Mouse (Mus musculus): Measurements from ENCODE around the gene Eya2. TPM values are rescaled to one million over a fixed set of nuclear protein-coding genes. Genes with fewer than 3 reads are reported as not detected.

Eya2 gene
- polyA plus RNA-seq, 1 experiment = 2.4 TPM

DNA sequence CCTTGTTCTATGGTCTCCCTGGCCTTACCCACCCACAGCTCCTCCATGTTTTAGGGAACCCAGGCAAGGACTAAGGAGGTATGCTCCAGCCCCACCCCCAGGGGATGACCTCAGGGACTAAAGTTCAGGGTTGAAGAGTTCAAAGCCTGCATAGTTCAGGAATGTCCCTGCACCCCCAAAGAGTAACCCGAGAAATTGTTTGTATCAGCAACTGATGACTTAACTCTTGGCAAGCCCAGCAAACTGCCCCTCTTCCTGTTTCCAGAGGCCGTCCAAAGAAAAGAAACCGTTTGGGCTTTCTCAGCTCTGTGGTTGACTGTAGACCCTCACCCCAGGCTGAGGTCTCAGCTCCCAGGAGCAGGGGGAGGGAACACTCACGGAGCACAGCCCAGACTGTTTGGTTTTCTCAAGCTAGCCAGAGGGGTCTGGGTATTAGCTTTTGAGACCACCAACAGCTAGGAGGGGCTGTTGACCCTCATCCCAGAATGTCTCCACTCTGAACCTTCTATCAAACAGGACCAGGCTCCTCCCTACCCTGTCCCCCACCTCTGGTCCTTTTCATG lies 23.5 kb upstream of the Eya2 start:
- Histone ChIP-seq H3K27ac (ENCODE audit: control insufficient read depth, insufficient read depth, low read depth, low read length, poor library complexity) (no peak overlapping the region), H3K4me1 (ENCODE audit: control insufficient read depth, insufficient read depth, low read length) (no peaks in the 10 kb centered on the region), H3K4me3 (replicated peaks; ENCODE audit: control insufficient read depth, low read depth, low read length) (no peak overlapping the region)
- TF ChIP-seq POLR2A (IDR thresholded peaks at IDR 0.05; ENCODE audit: borderline replicate concordance, control insufficient read depth, low read depth, low read length) (no peak), CTCF (IDR thresholded peaks at IDR 0.05; ENCODE audit: control insufficient read depth, insufficient read depth, low read length) (no peak)
- WGBS = 51% methylated on average over 4 of the region's 4 CpGs

DNA sequence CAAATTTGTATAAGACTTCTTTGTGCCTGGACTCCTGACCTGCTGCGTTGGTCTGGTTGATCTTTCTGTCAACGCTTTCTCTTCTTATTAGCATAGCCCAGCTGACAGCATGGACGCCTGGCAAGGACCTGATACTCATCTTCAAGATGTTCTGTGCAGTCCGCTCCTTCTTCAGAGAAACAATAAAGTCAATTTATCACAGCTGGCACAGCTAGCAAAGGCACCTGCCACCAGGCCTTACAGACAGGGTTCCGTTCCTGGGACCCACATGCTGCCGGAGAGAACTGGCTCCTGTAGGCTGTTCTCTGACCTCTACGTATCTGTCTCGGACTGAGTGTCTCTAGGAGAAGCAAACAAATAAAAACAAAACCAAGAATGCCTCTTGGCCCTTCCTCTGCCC lies 11.8 kb upstream of the Eya2 start:
- 80% methylated on average over 8 of the region's 8 CpGs for WGBS
- no peak for TF ChIP-seq POLR2A (IDR thresholded peaks at IDR 0.05; ENCODE audit: borderline replicate concordance, control insufficient read depth, low read depth, low read length)

GRCm38 (mm10) chr2:165583518-165583917 lies 11.3 kb upstream of the Eya2 start:
- 84% methylated on average over 4 of the region's 4 CpGs for WGBS
- TF ChIP-seq CTCF (IDR thresholded peaks at IDR 0.05; ENCODE audit: control insufficient read depth, insufficient read depth, low read length) (no peak), POLR2A (IDR thresholded peaks at IDR 0.05; ENCODE audit: borderline replicate concordance, control insufficient read depth, low read depth, low read length) (no peak)

More for the DNA sequence above, 11.8 kb upstream of the Eya2 start:
- no peak overlapping the region for H3K27ac ChIP-seq (ENCODE audit: control insufficient read depth, insufficient read depth, low read depth, low read length, poor library complexity)
- H3K4me1 ChIP-seq (ENCODE audit: control insufficient read depth, insufficient read depth, low read length) = no peaks in the 10 kb centered on the region
- H3K4me3 ChIP-seq (replicated peaks; ENCODE audit: control insufficient read depth, low read depth, low read length) = no peak overlapping the region

GRCm38 (mm10) chr2:165584563-165584962 lies 10.3 kb upstream of the Eya2 start:
- no peaks in the 10 kb centered on the region for H3K4me1 ChIP-seq (ENCODE audit: control insufficient read depth, insufficient read depth, low read length)
- WGBS = 76% methylated on average over 3 of the region's 3 CpGs
- TF ChIP-seq POLR2A (IDR thresholded peaks at IDR 0.05; ENCODE audit: borderline replicate concordance, control insufficient read depth, low read depth, low read length) = no peak
- no peak for TF ChIP-seq CTCF (IDR thresholded peaks at IDR 0.05; ENCODE audit: control insufficient read depth, insufficient read depth, low read length)
- H3K4me3 ChIP-seq (replicated peaks; ENCODE audit: control insufficient read depth, low read depth, low read length) = no peak overlapping the region
- H3K27ac ChIP-seq (ENCODE audit: control insufficient read depth, insufficient read depth, low read depth, low read length, poor library complexity) = no peak overlapping the region

More at GRCm38 (mm10) chr2:165583518-165583917, 11.3 kb upstream of the Eya2 start:
- no peaks in the 10 kb centered on the region for H3K4me1 ChIP-seq (ENCODE audit: control insufficient read depth, insufficient read depth, low read length)
- H3K27ac ChIP-seq (ENCODE audit: control insufficient read depth, insufficient read depth, low read depth, low read length, poor library complexity) = no peak overlapping the region
- H3K4me3 ChIP-seq (replicated peaks; ENCODE audit: control insufficient read depth, low read depth, low read length) = no peak overlapping the region

GRCm38 (mm10) chr2:165590742-165591141 lies 4.1 kb upstream of the Eya2 start:
- no peak overlapping the region for H3K27ac ChIP-seq (ENCODE audit: control insufficient read depth, insufficient read depth, low read depth, low read length, poor library complexity)
- H3K4me1 ChIP-seq (ENCODE audit: control insufficient read depth, insufficient read depth, low read length) = no peaks in the 10 kb centered on the region
- TF ChIP-seq POLR2A (IDR thresholded peaks at IDR 0.05; ENCODE audit: borderline replicate concordance, control insufficient read depth, low read depth, low read length) = no peak
- TF ChIP-seq CTCF (IDR thresholded peaks at IDR 0.05; ENCODE audit: control insufficient read depth, insufficient read depth, low read length) = no peak
- H3K4me3 ChIP-seq (replicated peaks; ENCODE audit: control insufficient read depth, low read depth, low read length) = no peak overlapping the region
- WGBS = 81% methylated on average over 16 of the region's 16 CpGs

DNA sequence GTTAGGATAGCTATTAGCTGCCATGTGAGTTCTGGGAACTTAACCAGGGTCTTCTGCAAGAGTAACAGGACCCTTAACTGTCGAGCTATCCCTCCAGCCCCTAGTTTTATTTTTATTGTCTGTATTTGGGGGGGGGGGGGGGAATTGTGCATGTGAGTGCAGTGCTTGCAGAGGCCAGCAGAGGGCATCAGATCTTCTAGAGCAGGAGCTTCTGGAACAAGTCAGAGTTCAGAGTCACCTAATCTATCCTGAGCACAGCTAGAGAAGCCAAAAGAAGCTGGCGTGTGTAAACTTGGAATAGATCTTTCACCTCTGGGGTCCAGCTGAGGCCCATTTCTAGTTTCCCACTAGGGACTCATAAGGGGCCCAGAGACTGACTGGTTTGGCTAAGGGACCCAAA lies 1.1 kb upstream of the Eya2 start:
- Histone ChIP-seq H3K4me3 (replicated peaks; ENCODE audit: control insufficient read depth, low read depth, low read length) (no peak overlapping the region), H3K27ac (ENCODE audit: control insufficient read depth, insufficient read depth, low read depth, low read length, poor library complexity) (no peak overlapping the region), H3K4me1 (ENCODE audit: control insufficient read depth, insufficient read depth, low read length) (no peaks in the 10 kb centered on the region)
- TF ChIP-seq POLR2A (IDR thresholded peaks at IDR 0.05; ENCODE audit: borderline replicate concordance, control insufficient read depth, low read depth, low read length) (no peak), CTCF (IDR thresholded peaks at IDR 0.05; ENCODE audit: control insufficient read depth, insufficient read depth, low read length) (no peak; the same call in 1 of the 2 replicates)
- WGBS = 71% methylated on average over 2 of the region's 2 CpGs

DNA sequence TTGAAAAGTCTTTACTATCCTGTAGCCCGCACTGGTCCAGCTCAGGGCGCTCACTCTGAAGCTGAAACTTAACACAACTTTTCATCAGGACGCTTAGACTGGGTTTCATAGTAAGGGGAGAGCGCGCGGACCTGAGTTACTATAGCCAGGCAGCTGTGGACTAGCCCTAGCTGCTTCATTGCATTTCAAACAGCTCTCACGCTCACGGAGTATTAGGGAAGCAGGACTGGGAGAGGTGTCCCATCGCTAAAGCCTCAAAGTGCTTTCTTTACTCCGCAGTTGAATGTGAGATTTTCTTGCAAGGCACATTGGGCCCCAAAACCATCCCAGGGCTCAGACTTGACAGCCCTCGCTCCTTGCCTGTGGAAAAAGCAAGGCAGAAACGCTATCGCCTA lies 841 bp downstream of the Eya2 start:
- TF ChIP-seq POLR2A (IDR thresholded peaks at IDR 0.05; ENCODE audit: borderline replicate concordance, control insufficient read depth, low read depth, low read length) (no peak), CTCF (IDR thresholded peaks at IDR 0.05; ENCODE audit: control insufficient read depth, insufficient read depth, low read length) (no peak)

GRCm38 (mm10) chr2:165596141-165596540 lies 1.3 kb downstream of the Eya2 start:
- no peak overlapping the region for H3K27ac ChIP-seq (ENCODE audit: control insufficient read depth, insufficient read depth, low read depth, low read length, poor library complexity)
- H3K4me3 ChIP-seq (replicated peaks; ENCODE audit: control insufficient read depth, low read depth, low read length) = no peak overlapping the region
- 74% methylated on average over 11 of the region's 11 CpGs for WGBS
- no peaks in the 10 kb centered on the region for H3K4me1 ChIP-seq (ENCODE audit: control insufficient read depth, insufficient read depth, low read length)
- TF ChIP-seq POLR2A (IDR thresholded peaks at IDR 0.05; ENCODE audit: borderline replicate concordance, control insufficient read depth, low read depth, low read length) (no peak), CTCF (IDR thresholded peaks at IDR 0.05; ENCODE audit: control insufficient read depth, insufficient read depth, low read length) (no peak)

More for the DNA sequence above, 841 bp downstream of the Eya2 start:
- 49% methylated on average over 13 of the region's 13 CpGs for WGBS
- Histone ChIP-seq H3K27ac (ENCODE audit: control insufficient read depth, insufficient read depth, low read depth, low read length, poor library complexity) (no peak overlapping the region), H3K4me1 (ENCODE audit: control insufficient read depth, insufficient read depth, low read length) (no peaks in the 10 kb centered on the region), H3K4me3 (replicated peaks; ENCODE audit: control insufficient read depth, low read depth, low read length) (no peak overlapping the region)

DNA sequence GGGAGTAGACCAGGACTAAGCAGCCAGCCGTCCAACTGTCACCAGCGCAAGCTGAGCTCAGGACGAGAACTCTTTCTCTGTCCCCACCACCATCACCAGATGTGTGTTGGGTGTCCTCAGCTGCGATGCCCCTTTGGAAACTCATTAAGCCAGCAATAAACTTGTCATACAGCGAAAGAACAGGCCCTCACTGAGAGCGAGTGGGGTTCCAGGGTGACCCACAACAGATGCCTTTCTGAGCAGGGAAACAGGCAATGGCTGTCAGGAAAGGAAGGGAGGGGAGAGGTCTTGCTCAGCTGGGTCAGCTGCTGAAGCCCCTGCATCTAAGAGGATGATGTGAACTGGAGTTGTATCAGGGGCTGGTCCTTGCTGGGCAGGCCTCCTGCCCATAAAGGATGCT lies 2.7 kb downstream of the Eya2 start:
- no peak overlapping the region for H3K4me3 ChIP-seq (replicated peaks; ENCODE audit: control insufficient read depth, low read depth, low read length)
- WGBS = 87% methylated on average over 6 of the region's 6 CpGs
- TF ChIP-seq CTCF (IDR thresholded peaks at IDR 0.05; ENCODE audit: control insufficient read depth, insufficient read depth, low read length) = no peak
- no peak for TF ChIP-seq POLR2A (IDR thresholded peaks at IDR 0.05; ENCODE audit: borderline replicate concordance, control insufficient read depth, low read depth, low read length)
- H3K27ac ChIP-seq (ENCODE audit: control insufficient read depth, insufficient read depth, low read depth, low read length, poor library complexity) = no peak overlapping the region
- no peaks in the 10 kb centered on the region for H3K4me1 ChIP-seq (ENCODE audit: control insufficient read depth, insufficient read depth, low read length)
